Mouse (Mus musculus) splenic B cell, adult 2 months (primary cell): ENCODE data around the gene Lysmd3.
"Not testable (repeated sequence)": the region's sequence is repeated elsewhere in the genome, so short reads cannot be mapped to it uniquely, and the experiment has no call there.

Experiments
- DNase-seq: peaks from one replicate; pipeline ENCODE4 v3.0.0-alpha.2; 2011; ENCODE audit warnings: low read depth, low spot score
- H3K27me3 ChIP-seq: 2 replicates; pipeline ENCODE4 v1.6.1; 2012; ENCODE audit warnings: mild to moderate bottlenecking, low read length, moderate library complexity, mixed read lengths; ENCODE audit not compliant: control insufficient read depth, poor library complexity, insufficient read depth, severe bottlenecking
- H3K36me3 ChIP-seq: 2 replicates; pipeline ENCODE4 v1.6.1; 2012; ENCODE audit warnings: mild to moderate bottlenecking, low read length, moderate library complexity, mixed read lengths; ENCODE audit not compliant: control insufficient read depth, poor library complexity, insufficient read depth, severe bottlenecking

Gene Lysmd3

DNA sequence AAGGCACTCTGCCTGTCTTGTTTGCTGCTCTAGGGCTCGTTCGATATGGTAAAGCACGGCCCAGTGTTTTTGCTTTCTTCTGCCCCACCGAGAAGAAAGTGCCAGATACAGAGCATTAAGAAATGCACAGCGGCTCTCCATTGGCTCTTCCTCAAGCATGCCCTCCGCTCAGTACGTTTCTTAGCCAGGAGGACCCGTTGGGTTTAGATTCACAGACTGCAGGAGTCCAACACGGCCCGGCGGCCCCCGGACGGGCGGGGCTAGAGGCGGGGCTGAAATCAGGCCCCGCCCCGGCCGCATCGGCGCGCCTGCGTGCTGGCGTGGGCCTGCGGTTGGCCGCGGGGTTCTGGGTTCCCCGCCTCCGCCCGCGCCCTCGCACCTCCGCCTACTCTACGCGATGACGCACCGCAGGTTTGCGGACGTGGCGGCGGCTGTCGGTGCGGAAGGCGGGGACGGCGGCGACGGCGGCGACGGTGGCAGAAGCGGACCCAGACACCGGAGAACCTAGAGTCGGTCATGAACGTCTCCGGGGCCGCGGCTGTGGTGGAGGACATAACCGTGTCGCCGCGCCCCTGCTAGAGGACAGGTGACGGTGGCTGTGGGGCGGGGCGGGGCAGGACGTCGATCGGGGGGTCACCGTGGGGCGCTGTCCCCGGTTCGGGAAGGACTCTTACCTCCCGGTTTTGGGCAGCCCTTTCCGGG lies at the start of gene Lysmd3:
Gene Lysmd3 (plus strand): TSS at position 313 of the 702 bp plus-strand sequence.
- Histone ChIP-seq H3K36me3 (no peaks in the 10 kb centered on the region), H3K27me3 (no peaks in the 10 kb centered on the region)
- DNase-seq = peak; percentile 95

- Histone ChIP-seq H3K36me3 (no peaks in the 10 kb centered on the region), H3K27me3 (no peaks in the 10 kb centered on the region)
- no peak for DNase-seq
Observed at GRCm38 (mm10) chr13:81610349-81610748, 47.1 kb upstream of the Lysmd3 start.

- DNase-seq, H3K36me3 ChIP-seq, H3K27me3 ChIP-seq: not testable (repeated sequence)
Observed at GRCm38 (mm10) chr13:81627861-81628260, 29.6 kb upstream of the Lysmd3 start.

- Histone ChIP-seq H3K36me3 (no peaks in the 10 kb centered on the region), H3K27me3 (no peaks in the 10 kb centered on the region)
- DNase-seq = no peak
Observed at GRCm38 (mm10) chr13:81628631-81629190, 28.8 kb upstream of the Lysmd3 start.

- Histone ChIP-seq H3K27me3 (no peaks in the 10 kb centered on the region), H3K36me3 (no peaks in the 10 kb centered on the region)
- no peak for DNase-seq
Observed at GRCm38 (mm10) chr13:81629395-81629794, 28.1 kb upstream of the Lysmd3 start.

- H3K27me3 ChIP-seq = no peaks in the 10 kb centered on the region
- H3K36me3 ChIP-seq = no peaks in the 10 kb centered on the region
- DNase-seq = no peak
Observed at GRCm38 (mm10) chr13:81630566-81630965, 26.9 kb upstream of the Lysmd3 start.

DNA sequence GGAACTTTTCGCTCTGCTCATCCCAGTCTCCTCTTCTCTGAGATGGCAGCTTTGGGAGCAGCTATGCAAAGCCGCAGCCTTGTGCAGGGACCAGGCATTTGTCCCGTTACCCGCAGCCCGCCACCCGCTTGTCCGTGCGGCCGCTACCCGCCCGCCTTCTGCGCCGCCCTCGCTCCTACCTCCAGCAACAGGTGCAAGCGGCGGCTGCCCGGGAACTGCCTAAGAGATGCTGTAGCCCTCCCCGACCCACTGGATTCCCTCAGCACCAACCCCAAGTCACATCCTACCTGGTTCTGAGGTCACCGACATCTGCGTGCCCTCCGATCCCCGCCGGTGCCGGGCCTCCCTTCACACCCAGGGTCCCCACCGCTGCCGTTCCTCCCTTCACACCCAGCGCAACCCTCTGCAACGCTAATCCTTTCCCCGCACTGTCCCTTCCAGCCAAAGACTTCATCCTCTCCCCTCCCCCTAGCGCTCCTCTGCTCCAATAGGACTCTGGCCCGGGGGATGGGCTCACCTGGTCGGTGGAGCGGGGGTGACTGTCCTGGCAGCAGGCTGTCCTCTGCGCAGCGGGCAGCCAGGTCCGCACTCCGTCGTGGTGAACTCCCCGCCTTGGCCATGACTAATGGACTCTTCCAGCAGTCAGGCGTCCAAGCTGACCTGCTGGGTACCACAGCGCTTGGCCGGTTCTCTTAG lies 24.6 kb upstream of the Lysmd3 start, which contains the start of gene Adgrv1:
Gene Adgrv1 (minus strand): TSS at position 435 of the 696 bp plus-strand sequence.
- H3K27me3 ChIP-seq = no peaks in the 10 kb centered on the region
- H3K36me3 ChIP-seq = no peaks in the 10 kb centered on the region
- DNase-seq = no peak

- DNase-seq = no peak
- H3K27me3 ChIP-seq = no peaks in the 10 kb centered on the region
Observed at GRCm38 (mm10) chr13:81639624-81640023, 17.8 kb upstream of the Lysmd3 start.

GRCm38 (mm10) chr13:81640881-81641280 lies 16.6 kb upstream of the Lysmd3 start:
- no peaks in the 10 kb centered on the region for H3K27me3 ChIP-seq
- DNase-seq = no peak
- no peaks in the 10 kb centered on the region for H3K36me3 ChIP-seq

More at GRCm38 (mm10) chr13:81639624-81640023, 17.8 kb upstream of the Lysmd3 start:
- no peaks in the 10 kb centered on the region for H3K36me3 ChIP-seq

DNA sequence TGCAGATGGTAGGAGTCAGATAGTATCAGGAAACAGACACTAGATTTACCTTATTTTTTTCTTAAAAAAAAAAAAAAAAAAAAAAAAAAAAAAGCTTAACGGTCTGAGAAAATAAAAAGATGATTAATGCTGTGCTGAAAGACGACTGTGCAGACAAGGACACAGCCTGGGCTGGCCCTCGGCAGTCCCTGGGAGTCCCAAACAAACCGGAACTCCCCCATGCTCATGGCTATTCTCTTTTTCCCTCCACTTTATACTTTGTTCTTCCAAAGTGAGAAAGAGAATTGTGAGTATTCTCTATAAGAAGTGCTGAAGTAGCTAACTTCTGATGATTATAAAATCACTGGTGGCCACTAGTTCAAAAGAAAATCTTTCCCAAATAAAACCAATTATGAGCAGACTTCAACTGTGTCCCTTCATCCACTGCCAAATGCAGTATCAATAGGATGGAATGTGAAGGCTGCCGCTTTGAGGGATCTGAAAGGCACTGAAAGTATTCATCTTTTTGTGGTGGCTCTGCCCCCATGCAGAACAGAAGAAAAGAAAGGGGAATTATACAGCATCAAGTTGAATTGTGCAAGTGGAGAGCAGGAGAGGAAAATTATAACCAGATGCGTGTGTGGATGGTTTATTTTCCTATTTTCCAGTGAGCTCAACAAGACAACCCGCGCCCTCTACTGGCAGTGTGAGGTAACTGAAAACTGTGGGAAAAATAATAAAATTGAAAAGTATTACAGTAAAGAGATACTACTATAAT lies 16.0 kb upstream of the Lysmd3 start:
- Histone ChIP-seq H3K27me3 (no peaks in the 10 kb centered on the region), H3K36me3 (no peaks in the 10 kb centered on the region)
- DNase-seq = peak; percentile 57

DNA sequence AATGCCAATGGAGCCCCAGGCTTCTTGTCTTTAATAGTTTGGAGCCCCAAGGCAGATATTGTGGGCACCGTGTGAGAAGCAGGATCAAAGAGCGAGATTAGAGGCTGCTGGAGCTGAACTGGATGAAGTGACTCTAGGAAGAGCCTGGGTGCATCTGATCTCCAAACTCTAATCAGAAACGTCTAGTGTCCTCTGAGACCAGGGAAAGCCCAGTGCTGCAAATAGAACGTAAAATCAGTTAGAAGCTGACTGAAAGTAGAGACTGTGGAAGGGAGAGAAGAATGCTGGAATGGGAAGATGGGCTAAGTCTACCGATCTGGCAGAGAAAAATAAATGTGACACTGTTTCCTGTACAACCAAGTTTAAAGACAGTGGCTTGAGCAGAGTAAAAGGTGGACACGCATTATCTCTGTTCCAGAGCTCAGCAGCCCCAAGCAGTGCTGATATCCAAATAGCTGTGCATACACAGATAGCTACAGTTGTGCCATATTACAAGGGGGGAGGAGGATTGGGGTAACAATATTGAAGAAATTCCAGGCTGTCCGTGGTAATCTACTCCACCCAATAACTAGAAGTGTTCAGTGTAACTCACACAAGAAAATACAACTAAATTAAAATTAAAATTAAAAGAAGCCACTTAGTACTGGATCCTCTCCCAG lies 14.8 kb upstream of the Lysmd3 start:
- H3K27me3 ChIP-seq = no peaks in the 10 kb centered on the region
- DNase-seq = no peak
- no peaks in the 10 kb centered on the region for H3K36me3 ChIP-seq

DNA sequence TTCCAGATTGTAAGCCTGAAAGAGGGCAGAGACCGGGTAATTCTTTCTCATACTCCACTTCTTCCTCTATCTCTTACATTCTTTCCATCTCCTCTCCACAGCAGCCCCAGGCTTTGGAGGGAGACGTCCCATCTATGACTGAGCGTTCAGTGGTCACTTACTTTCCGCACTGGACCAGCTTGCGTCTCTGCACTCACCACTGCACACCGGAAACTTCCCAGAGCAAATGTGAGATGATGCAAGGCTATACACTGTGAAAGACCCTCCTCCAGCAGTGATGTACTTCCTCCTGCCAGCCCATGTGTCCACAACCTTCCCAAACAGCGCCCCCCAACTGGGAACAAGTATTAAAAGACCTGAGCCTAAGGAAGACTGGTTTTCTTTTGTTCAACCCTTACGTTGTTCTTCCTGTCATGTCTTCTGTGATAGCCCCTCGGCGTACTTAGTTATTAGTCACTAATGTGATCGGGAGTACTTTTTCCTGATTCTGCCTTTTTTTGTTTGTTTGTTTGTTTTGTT lies 13.4 kb upstream of the Lysmd3 start:
- DNase-seq = no peak
- H3K27me3 ChIP-seq = no peaks in the 10 kb centered on the region
- H3K36me3 ChIP-seq = no peaks in the 10 kb centered on the region

DNA sequence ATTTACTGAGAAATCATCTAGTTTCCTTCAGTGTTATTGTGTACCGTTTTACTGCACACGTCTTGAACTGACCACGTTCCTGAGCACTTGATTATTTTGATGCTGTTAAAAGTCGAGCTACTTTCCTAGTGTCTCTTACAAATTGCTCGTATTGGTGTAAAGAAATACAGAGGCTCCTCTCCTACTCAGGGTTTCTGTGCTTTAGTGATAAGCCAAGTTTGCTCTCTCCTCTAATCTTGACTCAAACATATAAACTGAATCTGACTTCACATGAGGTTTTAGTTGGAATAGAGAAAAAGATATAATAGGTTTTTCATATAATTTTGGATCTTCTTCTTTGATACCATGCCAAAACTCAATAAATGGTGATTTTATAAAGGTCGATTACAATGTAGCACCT lies 11.1 kb upstream of the Lysmd3 start:
- H3K36me3 ChIP-seq = no peaks in the 10 kb centered on the region
- no peak for DNase-seq
- H3K27me3 ChIP-seq = no peaks in the 10 kb centered on the region

- not testable (repeated sequence) for H3K27me3 ChIP-seq, H3K36me3 ChIP-seq, DNase-seq
Observed at GRCm38 (mm10) chr13:81650382-81650781, 7.1 kb upstream of the Lysmd3 start.
